Mouse (Mus musculus) thymus, adult 2 months (tissue): Measurements from ENCODE around the gene Alpk3. TPM values are rescaled to one million over a fixed set of nuclear protein-coding genes. Genes with fewer than 3 reads are reported as not detected.

Experiments used
- DNase-seq: peaks from one replicate; pipeline ENCODE4 v3.0.0; 2021
- H3K27ac ChIP-seq: fragments of 200-500 bp; 2 replicates; pipeline ENCODE4 v1.5.1; 2012; ENCODE audit warnings: low read length, control low read depth; ENCODE audit not compliant: control insufficient read depth, insufficient read depth
- H3K27me3 ChIP-seq: fragments of 200-500 bp; 2 replicates; pipeline ENCODE4 v1.6.1; 2012; ENCODE audit warnings: mild to moderate bottlenecking, low read length, moderate library complexity, mixed read lengths; ENCODE audit not compliant: control insufficient read depth, insufficient read depth
- H3K36me3 ChIP-seq: fragments of 200-500 bp; 2 replicates; pipeline ENCODE4 v1.6.1; 2012; ENCODE audit warnings: mild to moderate bottlenecking, low read length, moderate library complexity; ENCODE audit not compliant: control insufficient read depth, insufficient read depth
- H3K4me1 ChIP-seq: fragments of 200-500 bp; replicated peaks from 2 replicates; pipeline ENCODE4 v1.6.1; 2012; ENCODE audit warnings: low read length; ENCODE audit not compliant: control insufficient read depth, insufficient read depth
- H3K4me3 ChIP-seq: fragments of 200-500 bp; 2 replicates; pipeline ENCODE4 v1.5.1; 2012; ENCODE audit warnings: mild to moderate bottlenecking, low read length, control low read depth, moderate library complexity; ENCODE audit not compliant: control insufficient read depth, insufficient read depth
- CTCF ChIP-seq: fragments of 200-500 bp; IDR thresholded peaks from 2 replicates; pipeline ENCODE4 v1.5.1; 2012; ENCODE audit warnings: mild to moderate bottlenecking, control low read depth, low read length, moderate library complexity, borderline replicate concordance; ENCODE audit not compliant: control insufficient read depth, poor library complexity, insufficient read depth; ENCODE audit errors: extremely low read depth
- POLR2A ChIP-seq: fragments of 200-500 bp; IDR thresholded peaks from 2 replicates; pipeline ENCODE4 v1.6.1; 2012; ENCODE audit warnings: mild to moderate bottlenecking, low read length, control low read depth, moderate library complexity; ENCODE audit not compliant: control insufficient read depth, poor library complexity, insufficient read depth; ENCODE audit errors: extremely low read depth
- WGBS: fragments of 180-500 bp; shearing (Covaris S2); methylation state at CpG from one replicate; pipeline ENCODE4 v1.1.7; 2018; 5-methylcytosine and 5-hydroxymethylcytosine counted together
- polyA plus RNA-seq: library from polyadenylated mRNA; depleted of rRNA; stranded (reverse); fragments of >200 nt; gene quantifications from 2 replicates; pipeline ENCODE4 v1.2.3, GENCODE M21; 2012

Alpk3 gene
- polyA plus RNA-seq, 1 experiment = 1.4 TPM

GRCm38 (mm10) chr7:81109717-81110651 lies 52.6 kb downstream of the Alpk3 start:
- peaks cover 7% of the 10 kb centered on the region; the same call in 1 of the 2 replicates for H3K4me1 ChIP-seq
- no peak for TF ChIP-seq POLR2A
- no peak for TF ChIP-seq CTCF
- H3K27me3 ChIP-seq = no peaks in the 10 kb centered on the region
- H3K36me3 ChIP-seq = no peaks in the 10 kb centered on the region
- H3K27ac ChIP-seq = no peak overlapping the region
- no peak overlapping the region for H3K4me3 ChIP-seq
- DNase-seq = no peak
- 69% methylated on average over 9 of the region's 9 CpGs for WGBS

GRCm38 (mm10) chr7:81110791-81111190 lies 53.4 kb downstream of the Alpk3 start:
- WGBS = 99% methylated on average over 4 of the region's 4 CpGs

GRCm38 (mm10) chr7:81111729-81112128 lies 54.3 kb downstream of the Alpk3 start:
- no peaks in the 10 kb centered on the region for H3K36me3 ChIP-seq
- no peak overlapping the region for H3K4me3 ChIP-seq
- DNase-seq = no peak
- WGBS = 97% methylated on average over 2 of the region's 2 CpGs
- H3K27me3 ChIP-seq = no peaks in the 10 kb centered on the region
- H3K4me1 ChIP-seq = peaks cover 7% of the 10 kb centered on the region; the same call in 1 of the 2 replicates
- no peak overlapping the region for H3K27ac ChIP-seq
- TF ChIP-seq CTCF (no peak), POLR2A (no peak)

More at GRCm38 (mm10) chr7:81110791-81111190, 53.4 kb downstream of the Alpk3 start:
- Histone ChIP-seq H3K27me3 (no peaks in the 10 kb centered on the region), H3K4me3 (no peak overlapping the region), H3K27ac (no peak overlapping the region), H3K36me3 (no peaks in the 10 kb centered on the region), H3K4me1 (peaks cover 7% of the 10 kb centered on the region; the same call in 1 of the 2 replicates)
- DNase-seq = no peak
- TF ChIP-seq POLR2A = no peak
- TF ChIP-seq CTCF = no peak

- Histone ChIP-seq H3K27me3 (no peaks in the 10 kb centered on the region), H3K4me1 (peaks cover 7% of the 10 kb centered on the region; the same call in 1 of the 2 replicates), H3K4me3 (no peak overlapping the region), H3K27ac (no peak overlapping the region), H3K36me3 (no peaks in the 10 kb centered on the region)
- WGBS = 61% methylated on average over 6 of the region's 6 CpGs
- TF ChIP-seq CTCF = no peak
- no peak for TF ChIP-seq POLR2A
- no peak for DNase-seq
Measured at GRCm38 (mm10) chr7:81112686-81113360, 55.4 kb downstream of the Alpk3 start.

GRCm38 (mm10) chr7:81114555-81114954 lies 57.2 kb downstream of the Alpk3 start, which contains the start of gene Slc28a1:
TSS of gene Slc28a1 (plus strand) at chr7:81114799.
- TF ChIP-seq POLR2A (no peak), CTCF (no peak)
- Histone ChIP-seq H3K27me3 (no peaks in the 10 kb centered on the region), H3K27ac (no peak within 1 kb of the TSS), H3K4me3 (no peak within 1 kb of the TSS), H3K36me3 (no peaks in the 10 kb centered on the region), H3K4me1 (peaks cover 7% of the 10 kb centered on the region; the same call in 1 of the 2 replicates)
- DNase-seq = no peak
- WGBS = 87% methylated on average over 6 of the region's 6 CpGs

GRCm38 (mm10) chr7:81121099-81121498 lies 63.7 kb downstream of the Alpk3 start:
- no peak for DNase-seq
- no peak for TF ChIP-seq POLR2A
- TF ChIP-seq CTCF = no peak
- Histone ChIP-seq H3K36me3 (no peaks in the 10 kb centered on the region), H3K27me3 (no peaks in the 10 kb centered on the region), H3K4me3 (no peak overlapping the region), H3K4me1 (no peaks in the 10 kb centered on the region), H3K27ac (no peak overlapping the region)
- WGBS = 82% methylated on average over 3 of the region's 3 CpGs
